Mouse (Mus musculus) lung, adult 2 months (tissue): ENCODE data around the gene Osbpl7.

ENCODE experiments used
- CTCF ChIP-seq: fragments of 200-500 bp; IDR thresholded peaks from 2 replicates; pipeline ENCODE4 v1.5.1; 2011; ENCODE audit warnings: mild to moderate bottlenecking, low read length, control low read depth; ENCODE audit not compliant: insufficient read depth
- POLR2A ChIP-seq: fragments of 200-500 bp; IDR thresholded peaks from 2 replicates; pipeline ENCODE4 v1.6.1; 2011; ENCODE audit warnings: low read depth, mild to moderate bottlenecking, control low read depth, low read length, borderline replicate concordance; ENCODE audit errors: extremely low read depth

GRCm38 (mm10) chr11:97063274-97063920 lies 13.0 kb downstream of the Osbpl7 start:
- TF ChIP-seq CTCF (no peak), POLR2A (no peak)
